Comparison of ENCODE assay signal across 28 mouse cellular contexts in genomic region chr11:68177415-68177814, GRCm38 (mm10).
A peak's percentile ranks its signal among the peaks of the same experiment; 100 is the strongest.
DNase-seq lines count a peak whose midpoint lies in the region; ATAC-seq and TF ChIP-seq lines count a peak whose summit lies in the region.
"Had no signal": no experiment of that assay in that cellular context is flagged by ENCODE, and none has a peak within 500 bp of the region (broad histone marks: within the 10 kb centered on the region; RNA-seq: fewer than 3 reads in every experiment).

No protein-coding gene starts in this region.

- WGBS in hindbrain, embryonic 10.5 days: 80% methylated on average over 7 of the region's 7 CpGs
- WGBS in hindbrain, embryonic 11.5 days: 87% methylated on average over 7 of the region's 7 CpGs
- WGBS in embryonic facial prominence, embryonic 15.5 days: 85% methylated on average over 7 of the region's 7 CpGs
- WGBS in stomach, embryonic 16.5 days: 82% methylated on average over 7 of the region's 7 CpGs

- H3K4me3 ChIP-seq in hindbrain, embryonic 10.5 days: no peak overlapping the region
- H3K4me3 ChIP-seq in hindbrain, embryonic 11.5 days (ENCODE audit: low read depth, low read length): no peak overlapping the region
- no peak overlapping the region for H3K4me3 ChIP-seq in CH12.LX (replicated peaks in 1 of 3; ENCODE audit: low read depth in 2 of 3, low read length in 2 of 3, poor library complexity in 1 of 3)
- no peak overlapping the region for H3K4me3 ChIP-seq in embryonic facial prominence, embryonic 15.5 days (replicated peaks)
- no peak overlapping the region for H3K4me3 ChIP-seq in stomach, embryonic 16.5 days (replicated peaks; ENCODE audit: low read length)
- H3K4me3 ChIP-seq: embryonic facial prominence, embryonic 12.5 days; erythroblast, embryonic 14.5 days; forebrain, embryonic 12.5 days; forebrain, embryonic 15.5 days; gastrocnemius, adult 2 months; heart, embryonic 12.5 days; heart, embryonic 15.5 days; hindbrain, embryonic 12.5 days; hindbrain, embryonic 15.5 days; intestine, embryonic 15.5 days had no signal

- H3K79me2 ChIP-seq in CH12.LX (replicated peaks; ENCODE audit: control insufficient read depth, extremely low read depth, insufficient read depth, poor library complexity, severe bottlenecking): no peaks in the 10 kb centered on the region

- H3K4me1 ChIP-seq in hindbrain, embryonic 10.5 days (replicated peaks): peaks cover 18% of the 10 kb centered on the region
- H3K4me1 ChIP-seq in hindbrain, embryonic 11.5 days (replicated peaks; ENCODE audit: control insufficient read depth, insufficient read depth, low read length): no peaks in the 10 kb centered on the region
- H3K4me1 ChIP-seq in CH12.LX (ENCODE audit: control insufficient read depth in 1 of 2, insufficient read depth in 2 of 2): peaks cover 9 to 24% of the 10 kb centered on the region in 2 experiments
- H3K4me1 ChIP-seq in embryonic facial prominence, embryonic 15.5 days: 0 out of 2 replicates have a peak, but pooled peaks cover 10% of the 10 kb centered on the region
- peaks cover 11% of the 10 kb centered on the region for H3K4me1 ChIP-seq in stomach, embryonic 16.5 days (ENCODE audit: control insufficient read depth, insufficient read depth, low read length)
- H3K4me1 ChIP-seq: forebrain, embryonic 15.5 days; hindbrain, embryonic 15.5 days had no signal

- dilution Hi-C loops in CH12.LX (cut with MboI; ENCODE audit: extremely low pct_ligation_motif_present, extremely low pct_unique_long_range_greater_than_20kb, low sequenced_read_pairs): no loop called here

- no peak for TF ChIP-seq RAD21 in CH12.LX (IDR thresholded peaks at IDR 0.05; ENCODE audit: low read depth, low read length)

- in situ Hi-C loops in CH12.LX (cut with MboI; ENCODE audit: low pct_ligation_motif_present, low pct_unique_long_range_greater_than_20kb, low sequenced_read_pairs): no loop called here

- H3K27ac ChIP-seq in hindbrain, embryonic 10.5 days: peak overlapping the region; percentile 62
- H3K27ac ChIP-seq in hindbrain, embryonic 11.5 days (ENCODE audit: low read depth, low read length): no peak overlapping the region
- no peak overlapping the region for H3K27ac ChIP-seq in CH12.LX (ENCODE audit: insufficient read depth, low read depth)
- 0 out of 2 replicates have a peak overlapping the region, but pooled peaks have one; percentile 5 for H3K27ac ChIP-seq in embryonic facial prominence, embryonic 15.5 days (replicated peaks)
- peak overlapping the region; percentile 57 for H3K27ac ChIP-seq in stomach, embryonic 16.5 days (ENCODE audit: low read length)
- H3K27ac ChIP-seq: embryonic facial prominence, embryonic 12.5 days; forebrain, embryonic 12.5 days; forebrain, embryonic 15.5 days; gastrocnemius, adult 2 months; heart, embryonic 15.5 days; hindbrain, embryonic 12.5 days; hindbrain, embryonic 15.5 days; intestine, embryonic 15.5 days had no signal

- H3K9me3 ChIP-seq in hindbrain, embryonic 10.5 days: no peaks in the 10 kb centered on the region
- no peaks in the 10 kb centered on the region for H3K9me3 ChIP-seq in hindbrain, embryonic 11.5 days (ENCODE audit: control insufficient read depth, low read length)
- no peaks in the 10 kb centered on the region for H3K9me3 ChIP-seq in CH12.LX (replicated peaks; ENCODE audit: low read length)
- no peaks in the 10 kb centered on the region for H3K9me3 ChIP-seq in embryonic facial prominence, embryonic 15.5 days (replicated peaks)
- H3K9me3 ChIP-seq in stomach, embryonic 16.5 days (replicated peaks; ENCODE audit: control insufficient read depth, low read length): no peaks in the 10 kb centered on the region
- H3K9me3 ChIP-seq: embryonic facial prominence, embryonic 12.5 days; forebrain, embryonic 12.5 days; forebrain, embryonic 15.5 days; G1E; heart, embryonic 12.5 days; heart, embryonic 15.5 days; hindbrain, embryonic 12.5 days; hindbrain, embryonic 15.5 days; intestine, embryonic 15.5 days had no signal

- no peak for TF ChIP-seq EP300 in CH12.LX (IDR thresholded peaks at IDR 0.05; ENCODE audit: low read length)

- no peak for TF ChIP-seq POLR2A in CH12.LX (IDR thresholded peaks at IDR 0.05; ENCODE audit: low read depth, low read length)

- no peaks in the 10 kb centered on the region for H3K36me3 ChIP-seq in hindbrain, embryonic 10.5 days
- H3K36me3 ChIP-seq in hindbrain, embryonic 11.5 days (ENCODE audit: control insufficient read depth, insufficient read depth, low read length): no peaks in the 10 kb centered on the region
- H3K36me3 ChIP-seq in CH12.LX (replicated peaks in 1 of 2; ENCODE audit: control insufficient read depth in 1 of 2, insufficient read depth in 1 of 2, low read length in 1 of 2): peaks cover 0 to 9% of the 10 kb centered on the region in 2 experiments
- H3K36me3 ChIP-seq in embryonic facial prominence, embryonic 15.5 days: no peaks in the 10 kb centered on the region
- H3K36me3 ChIP-seq in stomach, embryonic 16.5 days (ENCODE audit: control insufficient read depth, insufficient read depth, low read length): no peaks in the 10 kb centered on the region
- H3K36me3 ChIP-seq: embryonic facial prominence, embryonic 12.5 days; forebrain, embryonic 12.5 days; forebrain, embryonic 15.5 days; heart, embryonic 12.5 days; heart, embryonic 15.5 days; hindbrain, embryonic 12.5 days; hindbrain, embryonic 15.5 days; intestine, embryonic 15.5 days had no signal

- no peak for TF ChIP-seq CTCF in CH12.LX (conservative IDR thresholded peaks at IDR 0.05 in 1 of 2, IDR thresholded peaks at IDR 0.05 in 1 of 2; ENCODE audit: low read depth in 2 of 2, low read length in 2 of 2)

- H3K27me3 ChIP-seq in hindbrain, embryonic 10.5 days (ENCODE audit: insufficient read depth, poor library complexity, severe bottlenecking): no peaks in the 10 kb centered on the region
- no peaks in the 10 kb centered on the region for H3K27me3 ChIP-seq in hindbrain, embryonic 11.5 days (ENCODE audit: control insufficient read depth, insufficient read depth, low read length)
- H3K27me3 ChIP-seq in CH12.LX (replicated peaks): no peaks in the 10 kb centered on the region
- no peaks in the 10 kb centered on the region for H3K27me3 ChIP-seq in embryonic facial prominence, embryonic 15.5 days
- H3K27me3 ChIP-seq in stomach, embryonic 16.5 days (ENCODE audit: control insufficient read depth, insufficient read depth, low read length): no peaks in the 10 kb centered on the region
- H3K27me3 ChIP-seq: embryonic facial prominence, embryonic 12.5 days; forebrain, embryonic 12.5 days; forebrain, embryonic 15.5 days; heart, embryonic 12.5 days; heart, embryonic 15.5 days; hindbrain, embryonic 12.5 days; hindbrain, embryonic 15.5 days; intestine, embryonic 15.5 days had no signal

- no peak for ATAC-seq in hindbrain, embryonic 11.5 days (ENCODE audit: low FRiP score)
- no peak for ATAC-seq in embryonic facial prominence, embryonic 15.5 days (ENCODE audit: insufficient number of reproducible peaks, low FRiP score, low TSS enrichment, low read depth)
- ATAC-seq in stomach, embryonic 16.5 days (ENCODE audit: insufficient read depth, low FRiP score): no peak
- ATAC-seq: forebrain, embryonic 15.5 days had no signal

- no peak overlapping the region for H3K9ac ChIP-seq in hindbrain, embryonic 11.5 days (ENCODE audit: low read depth, low read length)
- no peak overlapping the region for H3K9ac ChIP-seq in CH12.LX (ENCODE audit: insufficient read depth, low read depth)
- no peak overlapping the region for H3K9ac ChIP-seq in embryonic facial prominence, embryonic 15.5 days
- H3K9ac ChIP-seq in stomach, embryonic 16.5 days (ENCODE audit: low read length): no peak overlapping the region
- H3K9ac ChIP-seq: embryonic facial prominence, embryonic 12.5 days; forebrain, embryonic 12.5 days; forebrain, embryonic 15.5 days; heart, embryonic 12.5 days; heart, embryonic 15.5 days; hindbrain, embryonic 12.5 days; hindbrain, embryonic 15.5 days; intestine, embryonic 15.5 days had no signal

- no peak for DNase-seq in hindbrain, embryonic 10.5 days (ENCODE audit: low spot score)
- DNase-seq in hindbrain, embryonic 11.5 days (ENCODE audit: low spot score): no peak
- DNase-seq in CH12.LX (ENCODE audit: extremely low read depth) (peak; percentile 44), adipocyte (ENCODE audit: low spot score) (no peak)
- no peak for DNase-seq in ovary, postnatal 14 days (ENCODE audit: low spot score)
- DNase-seq in cerebellum, postnatal 10 days: no peak
- DNase-seq: adrenal gland, adult 8-10 months; adrenal gland, postnatal 25 days; cerebellum, adult 11-12 months; cerebellum, adult 8-10 months; cerebellum, postnatal 14 days; gastrocnemius, adult 2 months; gastrocnemius, postnatal 14 days; heart, adult 18-20 months; heart, postnatal 10 days; heart, postnatal 36 days had no signal

- no peak overlapping the region for H3K4me2 ChIP-seq in hindbrain, embryonic 11.5 days (replicated peaks; ENCODE audit: low read depth, low read length)
- H3K4me2 ChIP-seq in CH12.LX (ENCODE audit: insufficient read depth, low read depth, poor library complexity, severe bottlenecking): no peak overlapping the region
- no peak overlapping the region for H3K4me2 ChIP-seq in embryonic facial prominence, embryonic 15.5 days (replicated peaks)
- no peak overlapping the region for H3K4me2 ChIP-seq in stomach, embryonic 16.5 days (ENCODE audit: low read depth, low read length)
- H3K4me2 ChIP-seq: embryonic facial prominence, embryonic 12.5 days; forebrain, embryonic 12.5 days; forebrain, embryonic 15.5 days; heart, embryonic 12.5 days; heart, embryonic 15.5 days; hindbrain, embryonic 12.5 days; hindbrain, embryonic 15.5 days; intestine, embryonic 15.5 days had no signal

TF ChIP-seq in CH12.LX, 34 proteins besides CTCF, POLR2A, EP300 and RAD21:
- TF ChIP-seq ELF1 (IDR thresholded peaks at IDR 0.05; ENCODE audit: low read depth, low read length) (no peak), PAX5 (IDR thresholded peaks at IDR 0.05; ENCODE audit: low read length) (no peak), GABPA (IDR thresholded peaks at IDR 0.05; ENCODE audit: insufficient replicate concordance, low read depth, low read length) (no peak)

Comparison
In these comparisons a context has a peak if more than half of its experiments do, and no peak if none do; other contexts are left out.
1. H3K27ac ChIP-seq: peak in hindbrain, embryonic 10.5 days (single experiment), embryonic facial prominence, embryonic 15.5 days (single experiment) and stomach, embryonic 16.5 days (single experiment); none in hindbrain, embryonic 11.5 days (single experiment) and CH12.LX (single experiment).